Mouse (Mus musculus) limb, embryonic 12.5 days (tissue): ENCODE results near the gene Fam149a. TPM values are rescaled to one million over a fixed set of nuclear protein-coding genes. Genes with fewer than 3 reads are reported as not detected.

Source experiments
- ATAC-seq: fragments of 200-750 bp; cut with Nextera tagmentation; 2 replicates; pipeline ENCODE4 v1.8.0; 2017; ENCODE audit warnings: low read depth, moderate TSS enrichment; ENCODE audit not compliant: insufficient number of reproducible peaks, insufficient read depth, low FRiP score, low TSS enrichment
- H3K27ac ChIP-seq: fragments of 300-500 bp; sonication (generic); 2 replicates; pipeline ENCODE4 v1.5.1; 2016; ENCODE audit warnings: mild to moderate bottlenecking, moderate library complexity
- H3K27me3 ChIP-seq: fragments of 300-500 bp; sonication (generic); 2 replicates; pipeline ENCODE4 v1.6.1; 2016; ENCODE audit warnings: mild to moderate bottlenecking, moderate library complexity
- H3K36me3 ChIP-seq: fragments of 300-500 bp; sonication (generic); 2 replicates; pipeline ENCODE4 v1.6.1; 2016; ENCODE audit warnings: mild to moderate bottlenecking, moderate library complexity
- H3K4me1 ChIP-seq: fragments of 300-500 bp; sonication (generic); replicated peaks from 2 replicates; pipeline ENCODE4 v1.6.1; 2016
- H3K4me2 ChIP-seq: fragments of 300-500 bp; sonication (generic); 2 replicates; pipeline ENCODE4 v1.6.1; 2016; ENCODE audit warnings: mild to moderate bottlenecking, moderate library complexity
- H3K4me3 ChIP-seq: fragments of 300-500 bp; sonication (generic); replicated peaks from 2 replicates; pipeline ENCODE4 v1.5.1; 2016; ENCODE audit warnings: mild to moderate bottlenecking
- H3K9ac ChIP-seq: fragments of 300-500 bp; sonication (generic); replicated peaks from 2 replicates; pipeline ENCODE4 v1.6.1; 2016; ENCODE audit warnings: mild to moderate bottlenecking, moderate library complexity
- H3K9me3 ChIP-seq: fragments of 300-500 bp; sonication (generic); 2 replicates; pipeline ENCODE4 v1.6.1; 2016; ENCODE audit warnings: mild to moderate bottlenecking, moderate library complexity
- WGBS: fragments of 180-500 bp; shearing (Covaris S2); methylation state at CpG from one replicate; pipeline ENCODE4 v1.1.7; 2016; 5-methylcytosine and 5-hydroxymethylcytosine counted together
- polyA plus RNA-seq: library from polyadenylated mRNA; unstranded; fragments of >200 nt; fragmentation: Nextera tagmentation; extraction: Ambion mirVana; gene quantifications from 2 replicates; pipeline ENCODE4 v1.2.1, GENCODE M21; 2016

The Fam149a gene
- polyA plus RNA-seq, 1 experiment from 2014 or later, result 13.0 TPM

DNA sequence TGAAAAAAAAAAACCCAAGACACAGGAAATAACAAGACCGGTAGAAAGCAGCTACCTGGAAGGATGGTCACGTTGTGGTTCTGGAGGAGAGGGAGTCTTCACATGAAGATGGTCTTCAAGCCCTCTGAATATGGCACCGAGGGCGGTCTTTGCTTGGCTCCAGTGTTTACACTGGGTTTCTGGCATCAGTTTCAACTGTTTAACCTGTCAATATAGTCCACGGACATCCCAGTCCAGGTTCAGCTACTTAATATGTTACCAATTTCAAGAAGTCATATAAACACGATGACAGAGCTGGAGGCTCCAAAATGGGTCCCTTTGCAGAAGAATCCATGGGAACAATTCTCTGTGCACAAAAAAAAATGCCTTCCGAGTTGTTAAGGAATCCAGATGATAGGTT lies 87.4 kb downstream of the Fam149a start, which contains the start of gene Klkb1:
Gene Klkb1, minus strand, starts transcription at position 173 of the 400 bp plus-strand sequence.
- Histone ChIP-seq H3K27ac (no peak within 1 kb of the TSS), H3K9ac (no peak within 1 kb of the TSS), H3K4me3 (no peak within 1 kb of the TSS), H3K27me3 (no peaks in the 10 kb centered on the region), H3K9me3 (no peaks in the 10 kb centered on the region), H3K4me1 (no peaks in the 10 kb centered on the region), H3K36me3 (no peaks in the 10 kb centered on the region), H3K4me2 (no peak within 1 kb of the TSS)
- 94% methylated on average over 7 of the region's 7 CpGs for WGBS
- ATAC-seq, result no peak

DNA sequence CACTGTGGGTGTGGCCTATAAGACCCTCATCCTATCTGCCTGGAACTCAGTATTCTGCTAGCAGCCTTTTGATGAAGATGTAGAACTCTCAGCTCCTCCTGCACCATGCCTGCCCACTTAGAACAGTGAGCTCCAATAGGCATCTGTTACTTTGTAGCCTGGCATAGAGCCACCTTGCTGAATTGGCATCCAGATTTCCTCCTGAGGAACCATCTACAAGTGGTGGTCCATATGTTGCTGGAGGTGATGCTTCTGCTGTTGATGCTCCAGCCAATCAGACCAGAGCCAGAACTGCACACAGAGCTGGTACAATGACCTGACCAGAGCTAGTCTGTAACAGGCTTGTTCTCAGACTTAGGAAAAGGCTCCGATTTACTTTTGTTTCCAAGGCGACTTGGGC lies 90.3 kb downstream of the Fam149a start:
- Histone ChIP-seq H3K9me3 (no peaks in the 10 kb centered on the region), H3K36me3 (no peaks in the 10 kb centered on the region), H3K27me3 (no peaks in the 10 kb centered on the region), H3K4me1 (no peaks in the 10 kb centered on the region), H3K27ac (no peak overlapping the region), H3K4me2 (no peak overlapping the region), H3K4me3 (no peak overlapping the region), H3K9ac (no peak overlapping the region)
- no peak for ATAC-seq
- 90% methylated on average over 2 of the region's 2 CpGs for WGBS

Other genes starting within 250 kb of the Fam149a start
- not detected in 2 replicates for gene F11, start 120.3 kb downstream of the Fam149a start, polyA plus RNA-seq
- not detected in 2 replicates for gene Klkb1, start 87.4 kb downstream of the Fam149a start, polyA plus RNA-seq
- gene Gm45753, start 73.8 kb downstream of the Fam149a start, polyA plus RNA-seq, result not detected in 2 replicates
- 1.1 and 1.6 TPM in 2 replicates for gene Cyp4v3, start 49.1 kb downstream of the Fam149a start, polyA plus RNA-seq
- 0.46 and 0.77 TPM in 2 replicates for gene Tlr3, start 28.8 kb upstream of the Fam149a start, polyA plus RNA-seq
- gene Sorbs2, start 125.5 kb upstream of the Fam149a start, polyA plus RNA-seq, result 26.5 and 31.1 TPM in 2 replicates